Mouse (Mus musculus) central nervous system, embryonic 14 days (tissue): ENCODE results near the gene Hmga2. TPM values are rescaled to one million over a fixed set of nuclear protein-coding genes. Genes with fewer than 3 reads are reported as not detected.

Source experiments
- polyA plus RNA-seq: library from polyadenylated mRNA; depleted of rRNA; stranded (reverse); fragments of >200 nt; gene quantifications from 2 replicates; pipeline ENCODE4 v1.2.3, GENCODE M21; 2012; rRNA removed

The Hmga2 gene
- polyA plus RNA-seq: 8.5 and 18.3 TPM in 2 replicates

GRCm38 (mm10) chr10:120475601-120476515 is at the start of gene Hmga2:
Gene Hmga2, minus strand, starts transcription at chr10:120476469.

Other genes with a start within 250 kb of the Hmga2 start
- 32.7 and 34.0 TPM in 2 replicates for gene Llph, start 249.4 kb downstream of the Hmga2 start, polyA plus RNA-seq